Mouse (Mus musculus): ENCODE measurements around the gene Lad1. TPM values are rescaled to one million over a fixed set of nuclear protein-coding genes. Genes with fewer than 3 reads are reported as not detected.

Gene Lad1
- total RNA-seq, 2 experiments from 2014 or later, result 1.0 to 1.3 TPM

DNA sequence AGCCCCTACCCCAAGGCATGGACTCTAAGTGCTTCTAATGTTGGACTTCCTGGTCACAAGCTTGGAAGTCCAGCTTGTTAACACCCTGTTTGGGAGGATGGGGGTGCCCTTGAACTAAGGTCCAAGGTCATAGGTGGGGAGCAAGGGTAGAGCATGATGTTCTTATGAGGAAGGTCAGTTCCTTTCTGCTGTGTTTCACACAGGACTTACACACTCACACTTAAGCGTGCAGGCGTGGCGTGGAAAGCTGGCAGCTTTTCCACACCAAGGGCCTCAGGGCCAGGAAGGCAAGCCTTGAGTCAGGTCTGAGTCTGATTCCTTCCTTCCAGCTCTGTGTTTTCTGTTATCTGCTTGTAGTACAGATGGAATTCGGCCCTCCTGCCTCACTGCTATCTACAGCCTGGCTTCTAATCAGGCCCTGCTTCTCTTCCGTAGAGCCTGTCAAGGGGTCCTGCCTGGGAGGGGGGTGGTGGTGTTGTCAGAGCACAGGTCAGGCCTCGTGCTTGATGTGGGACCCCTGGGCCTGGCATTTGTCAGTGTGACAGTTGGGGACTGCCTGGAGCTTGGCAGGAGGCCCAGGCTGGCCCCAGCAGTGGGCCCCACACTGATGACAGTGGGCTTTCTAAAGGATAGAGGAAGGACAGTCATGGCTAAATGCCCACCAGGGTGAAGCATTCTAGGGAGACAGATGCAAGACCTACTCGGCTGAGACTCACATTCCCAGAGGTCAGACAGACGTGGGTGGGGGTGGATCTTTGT is 18.0 kb upstream of the Lad1 start:
- DNase-seq (ENCODE audit: low spot score in 2 of 2), result no peak

DNA sequence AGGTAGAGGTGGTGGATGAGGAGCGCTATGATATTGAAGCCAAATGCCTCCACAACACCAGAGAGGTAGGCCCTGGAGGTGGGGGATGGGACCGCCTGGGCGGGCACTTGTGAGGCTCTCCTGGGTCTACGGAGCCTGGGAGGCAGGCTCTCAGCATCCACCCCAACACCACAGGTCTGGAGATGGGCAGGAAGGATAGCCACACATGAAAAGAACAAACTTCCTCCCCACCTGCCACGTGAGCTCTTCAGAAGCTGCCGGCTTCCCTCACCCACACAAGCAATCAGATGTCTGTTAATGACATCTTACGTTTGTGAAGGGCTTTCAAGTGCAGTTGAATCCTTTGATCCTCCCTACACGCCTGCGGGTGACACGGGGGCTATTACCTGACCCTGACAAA is 10.9 kb upstream of the Lad1 start:
- DNase-seq (ENCODE audit: low spot score in 2 of 2), result no peak

DNA sequence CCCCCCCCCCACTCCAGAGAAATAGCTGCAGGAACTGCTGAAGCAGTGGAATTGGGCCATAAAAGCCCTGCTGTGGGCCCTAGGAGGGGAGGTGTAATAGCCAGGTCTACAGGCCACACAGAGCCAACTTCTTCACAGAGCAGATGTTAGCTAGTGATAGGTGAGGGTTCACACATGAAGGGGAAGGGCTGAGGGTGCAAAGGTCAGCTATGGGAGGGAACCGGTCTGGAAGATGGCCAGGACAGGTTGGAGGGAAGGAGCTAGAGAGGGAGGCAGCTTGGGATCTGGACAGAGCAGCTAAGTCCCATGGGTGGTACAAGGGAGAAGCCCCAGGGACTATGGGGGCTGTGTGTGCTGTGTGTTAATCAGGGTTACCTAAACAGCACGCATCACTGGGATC is 8.2 kb upstream of the Lad1 start:
- DNase-seq (ENCODE audit: low spot score in 2 of 2), result no peak

DNA sequence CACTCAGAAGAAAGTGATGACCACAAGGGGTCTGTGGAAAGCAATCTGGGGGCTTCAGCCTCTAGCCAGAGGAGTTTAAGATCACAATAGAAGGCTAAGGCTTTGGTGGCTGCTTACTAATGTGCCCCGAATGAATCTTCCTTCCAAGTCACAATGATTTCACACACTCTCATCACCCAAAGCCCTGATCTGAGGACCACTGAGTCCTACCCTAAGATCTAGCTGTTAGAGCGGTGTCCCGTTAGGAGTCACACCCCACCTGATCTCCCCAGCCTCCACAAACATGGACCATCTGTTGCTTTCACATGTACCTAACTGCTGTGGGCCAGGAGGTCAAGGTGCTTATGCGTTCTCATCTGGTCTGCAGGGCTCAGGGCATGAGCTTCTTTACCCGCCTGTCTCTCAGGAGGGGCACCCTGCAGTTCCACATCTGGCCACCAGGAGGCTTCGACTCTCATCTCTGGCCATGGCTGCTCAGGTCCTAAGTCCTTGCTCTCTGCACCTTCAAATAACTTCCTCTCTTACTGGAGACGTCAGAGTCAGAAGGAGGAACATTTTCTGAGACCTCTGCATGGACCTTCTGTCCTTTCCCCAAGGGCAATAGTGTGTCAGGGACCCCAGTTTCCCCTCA is 7.3 kb upstream of the Lad1 start:
- peak; percentile 47 to 88 for DNase-seq (ENCODE audit: low spot score in 2 of 2)

DNA sequence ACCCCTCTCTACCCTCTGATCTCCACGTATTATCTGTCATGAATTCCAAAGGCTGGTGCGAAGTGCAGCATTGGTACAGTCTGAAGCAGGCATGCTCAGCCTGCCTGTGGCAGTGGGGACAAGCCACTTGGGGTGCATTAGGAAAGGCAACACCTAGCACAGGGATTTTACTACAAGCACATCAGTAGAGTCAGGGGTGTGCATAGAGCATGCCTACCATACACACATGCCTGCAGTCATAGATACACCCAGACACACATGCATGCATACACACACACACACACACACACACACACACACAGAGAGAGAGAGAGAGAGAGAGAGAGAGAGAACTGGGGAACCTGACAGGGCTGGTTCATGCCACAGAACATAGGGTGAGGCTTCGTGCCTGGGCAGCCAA is 6.2 kb upstream of the Lad1 start:
- DNase-seq (ENCODE audit: low spot score in 2 of 2), result no peak

- no peak for DNase-seq (ENCODE audit: low spot score in 2 of 2)
Measured at GRCm38 (mm10) chr1:135812618-135813017, 5.8 kb upstream of the Lad1 start.

- no peak for DNase-seq (ENCODE audit: low spot score in 2 of 2)
Measured at GRCm38 (mm10) chr1:135813071-135813470, 5.3 kb upstream of the Lad1 start.

- DNase-seq (ENCODE audit: low spot score in 2 of 2), result no peak
Measured at GRCm38 (mm10) chr1:135813687-135814395, 4.6 kb upstream of the Lad1 start.

- no peak for DNase-seq (ENCODE audit: low spot score in 2 of 2)
Measured at GRCm38 (mm10) chr1:135814531-135814930, 3.9 kb upstream of the Lad1 start.

GRCm38 (mm10) chr1:135817595-135817994 is 803 bp upstream of the Lad1 start:
- no peak for DNase-seq (ENCODE audit: low spot score in 2 of 2)

DNA sequence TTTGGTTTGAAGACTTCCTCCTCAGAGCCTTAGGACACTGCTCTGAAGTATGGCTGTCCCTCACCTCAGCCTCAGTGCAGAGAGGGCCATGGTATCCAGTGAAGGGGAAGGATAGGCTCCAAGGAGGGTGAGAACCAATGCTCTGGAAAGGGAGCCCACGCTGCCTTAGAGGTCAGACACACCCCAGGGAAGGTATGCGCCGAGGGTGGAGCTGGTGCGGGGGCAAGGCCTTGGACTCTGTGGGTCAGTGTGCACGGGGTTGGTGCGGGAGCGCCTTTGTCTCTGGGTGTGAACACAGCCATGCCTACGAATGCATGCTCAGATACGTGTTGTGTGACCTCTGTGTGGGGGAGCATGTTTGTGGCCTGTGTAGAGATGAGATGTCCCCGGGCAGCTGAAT is 1.7 kb downstream of the Lad1 start:
- DNase-seq (ENCODE audit: low spot score in 2 of 2), result no peak

- DNase-seq (ENCODE audit: low spot score in 2 of 2), result no peak
Measured at GRCm38 (mm10) chr1:135820736-135821364, 2.5 kb downstream of the Lad1 start.

DNA sequence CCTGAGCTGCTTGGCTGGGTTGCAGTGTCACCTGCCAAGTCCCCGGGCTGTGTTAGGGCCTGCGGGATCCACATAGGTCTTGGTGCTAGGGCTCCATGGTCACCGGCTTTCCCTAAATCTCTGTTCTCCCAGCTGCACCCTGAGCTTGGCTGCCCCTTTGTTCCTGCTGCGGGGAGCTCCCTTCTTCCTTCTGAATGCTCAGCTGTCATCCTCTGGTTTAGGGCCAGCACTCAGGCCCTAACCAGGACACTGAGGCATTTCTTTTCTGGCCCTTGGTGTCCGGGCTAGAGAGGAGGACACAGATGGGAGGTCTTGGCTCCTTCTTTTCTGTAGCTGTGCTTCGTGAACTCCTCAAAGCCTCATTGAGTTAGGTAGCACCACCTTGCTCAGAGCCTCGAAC is 3.4 kb downstream of the Lad1 start:
- DNase-seq (ENCODE audit: low spot score in 2 of 2), result no peak

DNA sequence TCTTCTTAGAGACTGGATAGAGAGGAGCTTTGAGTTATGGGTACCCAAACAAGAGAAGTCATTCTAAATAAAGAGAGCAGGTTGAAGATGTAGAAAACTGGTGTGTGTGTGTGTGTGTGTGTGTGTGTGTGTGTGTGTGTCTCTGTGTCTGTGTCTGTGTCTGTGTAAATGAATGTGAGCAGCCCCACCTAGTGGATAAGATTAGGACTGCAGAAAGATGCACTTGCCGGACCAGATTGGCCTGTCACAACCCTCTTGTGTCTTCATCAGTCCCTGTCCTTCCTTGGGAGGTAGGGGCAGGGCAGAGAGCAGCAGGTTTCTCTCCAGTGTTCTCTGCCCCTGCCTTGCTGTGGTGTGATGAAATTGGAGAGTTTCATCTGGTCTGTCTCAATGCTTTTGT is 10.5 kb downstream of the Lad1 start:
- DNase-seq (ENCODE audit: low spot score in 2 of 2), result peak in 1 of 2 experiments; percentile 42

DNA sequence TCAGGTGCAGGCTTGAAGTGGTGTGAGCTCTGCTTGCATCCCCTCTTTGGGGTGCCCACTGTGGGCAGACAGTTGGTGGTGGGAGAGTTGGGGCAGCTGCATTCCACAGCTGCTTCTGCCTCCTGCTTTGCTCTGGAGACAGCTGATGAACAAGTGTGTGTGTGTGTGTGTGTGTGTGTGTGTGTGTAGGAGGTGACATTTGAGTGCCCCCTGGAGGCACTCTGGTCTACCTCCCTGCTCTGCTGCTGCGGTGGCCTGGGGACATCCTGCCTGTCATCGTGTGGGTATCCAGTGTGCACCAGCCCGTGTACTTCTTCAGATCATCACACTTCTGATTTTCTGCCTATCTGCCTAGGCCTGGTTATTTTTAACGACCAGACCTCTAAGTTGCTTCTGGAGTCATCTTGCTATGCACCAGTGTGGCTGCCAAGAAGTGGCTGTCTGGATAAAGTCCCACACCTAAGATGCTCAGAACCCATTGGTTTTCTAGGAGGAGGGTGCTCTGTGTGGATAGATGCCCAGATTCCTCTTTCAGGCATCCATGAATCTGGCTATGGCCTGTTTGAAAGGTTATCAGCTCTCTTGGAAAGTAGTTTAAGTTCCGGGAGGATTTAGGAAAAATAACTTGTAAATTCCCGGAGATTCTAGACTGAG is 15.9 kb downstream of the Lad1 start:
- no peak for DNase-seq (ENCODE audit: low spot score in 2 of 2)

DNA sequence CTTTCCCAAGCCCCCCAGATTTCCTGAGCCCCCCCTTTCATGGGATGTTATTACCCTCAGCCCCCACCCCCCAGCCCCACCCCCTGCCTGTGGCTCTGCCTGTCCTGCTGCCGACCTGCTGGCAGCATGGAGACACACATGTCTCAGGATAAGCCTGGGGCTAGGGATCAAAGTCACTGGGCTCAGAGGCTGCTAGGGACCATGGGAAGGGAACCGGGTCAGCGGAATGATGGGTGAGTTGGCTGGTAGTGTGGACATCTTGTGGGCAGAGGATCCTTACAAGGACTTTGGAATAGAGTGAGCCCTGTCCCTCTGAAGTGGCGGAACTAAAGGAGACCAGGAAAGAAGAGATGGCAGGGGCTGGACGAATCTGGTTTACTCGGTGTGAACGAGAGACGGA is 16.6 kb downstream of the Lad1 start:
- DNase-seq (ENCODE audit: low spot score in 2 of 2), result no peak

DNA sequence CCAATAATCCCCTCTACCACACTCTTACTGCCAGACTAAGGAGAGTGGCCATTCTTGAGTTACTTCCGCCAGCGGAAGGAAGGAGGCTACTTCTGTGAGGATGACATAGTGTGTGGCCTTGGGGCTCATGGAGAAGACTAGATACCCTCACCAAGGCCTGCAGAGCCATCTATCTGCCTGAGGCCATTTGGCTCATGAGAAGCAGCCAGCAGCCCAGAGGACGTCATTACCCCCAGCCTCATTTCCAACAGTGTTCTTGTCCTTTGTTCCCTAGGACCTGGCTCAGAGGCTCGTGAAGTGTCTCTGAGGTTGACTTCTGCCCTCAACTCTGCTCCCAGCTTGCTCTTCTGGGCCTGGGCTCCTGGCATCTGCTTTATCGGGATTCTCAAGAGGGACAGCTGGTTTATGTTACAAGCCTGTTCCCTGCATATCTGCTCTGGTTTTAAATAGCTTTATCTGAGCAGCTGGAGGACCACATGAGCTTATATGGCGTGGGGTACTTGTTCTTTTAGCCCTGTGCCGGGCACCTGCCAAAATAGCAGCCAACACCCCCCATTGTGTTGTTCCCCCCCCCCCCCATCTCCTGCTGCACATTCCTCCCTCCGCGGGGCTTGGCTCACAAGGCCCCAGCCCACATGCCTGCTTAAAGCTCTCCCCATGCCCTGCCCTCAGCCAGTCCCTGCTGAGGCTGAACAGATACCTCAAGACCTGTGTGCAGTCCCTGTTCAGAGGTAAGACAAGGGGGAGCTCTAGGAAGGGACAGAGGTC is 17.5 kb downstream of the Lad1 start, which contains the start of gene Tnnt2:
Gene Tnnt2 (plus strand): TSS at position 639 of the 768 bp plus-strand sequence.
- no peak for DNase-seq (ENCODE audit: low spot score in 2 of 2)

DNA sequence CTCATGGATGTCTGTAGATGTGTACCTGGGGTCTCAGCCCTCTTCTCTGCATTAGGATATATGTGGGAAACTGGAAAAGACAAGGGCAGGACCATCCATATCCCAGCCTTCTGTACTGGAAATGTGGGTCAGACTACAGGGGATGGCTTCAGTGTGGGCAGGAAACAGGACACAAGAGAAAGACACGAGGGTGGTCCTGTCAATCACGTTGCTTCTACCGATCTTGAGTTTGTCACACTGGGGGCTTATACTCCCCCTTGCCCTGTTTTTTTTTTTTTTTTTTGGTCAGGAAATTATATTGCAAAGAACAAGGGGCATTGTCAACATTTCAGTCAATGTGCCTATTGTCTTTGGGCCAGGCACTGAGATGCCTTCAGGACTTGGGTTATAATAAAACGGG is 20.2 kb downstream of the Lad1 start:
- DNase-seq (ENCODE audit: low spot score in 2 of 2), result no peak

DNA sequence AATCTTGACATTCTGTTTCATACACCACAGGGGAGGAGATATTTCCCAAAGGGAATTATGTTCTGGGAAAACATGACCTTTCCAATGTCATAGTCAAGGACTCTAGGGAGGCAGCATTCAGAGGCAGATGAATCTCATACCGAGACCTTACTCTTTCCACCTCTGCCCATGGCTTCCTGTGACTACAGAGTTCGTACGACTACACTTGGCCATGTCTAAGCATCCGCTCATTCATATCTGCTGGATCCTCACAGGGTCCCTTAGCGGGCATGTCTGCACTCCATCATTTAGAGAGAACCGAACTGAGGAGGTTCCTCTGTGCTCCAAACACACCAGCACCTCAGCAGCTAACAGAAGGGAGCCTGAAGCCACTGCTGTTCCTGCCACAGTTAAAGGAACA is 20.7 kb downstream of the Lad1 start:
- DNase-seq (ENCODE audit: low spot score in 2 of 2), result no peak

DNA sequence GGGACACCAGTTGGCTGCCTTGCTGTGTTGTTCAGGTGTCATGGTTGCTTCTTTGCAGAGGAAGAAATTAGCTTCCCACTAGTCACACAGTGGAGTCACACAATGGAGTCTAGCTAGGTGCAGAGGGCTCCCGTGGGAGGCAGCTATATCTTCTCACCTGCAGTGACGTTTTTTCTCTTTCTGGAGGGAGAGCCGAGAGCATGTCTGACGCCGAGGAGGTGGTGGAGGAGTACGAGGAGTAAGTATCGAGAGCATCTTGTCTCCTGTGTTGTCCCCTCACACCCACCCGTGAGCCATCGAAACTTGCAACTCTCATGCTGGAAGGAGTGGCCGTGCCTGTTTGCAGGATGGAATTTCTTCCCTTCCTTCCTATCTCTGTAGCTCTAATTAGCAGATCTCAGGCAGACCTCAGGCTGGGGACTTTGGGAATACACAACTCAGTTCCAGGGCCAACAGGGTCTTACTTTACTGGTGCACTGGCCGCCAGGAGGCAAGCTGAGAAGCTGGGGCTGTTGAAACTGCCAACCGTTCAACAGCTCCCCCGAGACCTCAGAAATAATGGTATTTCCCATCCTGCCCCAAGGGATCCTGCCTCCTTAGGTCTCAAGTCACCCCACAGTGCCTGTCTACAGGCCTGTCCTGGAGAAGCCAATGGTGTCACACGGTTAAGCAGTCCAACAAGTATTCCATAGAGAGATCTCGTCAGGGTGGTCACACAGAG is 22.4 kb downstream of the Lad1 start:
- DNase-seq (ENCODE audit: low spot score in 2 of 2), result no peak

Data from layer of hippocampus, adult 18-20 months (tissue).